Mouse (Mus musculus): ENCODE results near the gene Ccnyl1. TPM values are rescaled to one million over a fixed set of nuclear protein-coding genes. Genes with fewer than 3 reads are reported as not detected.

Gene Ccnyl1
- total and polyA plus RNA-seq, 3 experiments = 2.8 to 9.0 (median 5.3) TPM

DNA sequence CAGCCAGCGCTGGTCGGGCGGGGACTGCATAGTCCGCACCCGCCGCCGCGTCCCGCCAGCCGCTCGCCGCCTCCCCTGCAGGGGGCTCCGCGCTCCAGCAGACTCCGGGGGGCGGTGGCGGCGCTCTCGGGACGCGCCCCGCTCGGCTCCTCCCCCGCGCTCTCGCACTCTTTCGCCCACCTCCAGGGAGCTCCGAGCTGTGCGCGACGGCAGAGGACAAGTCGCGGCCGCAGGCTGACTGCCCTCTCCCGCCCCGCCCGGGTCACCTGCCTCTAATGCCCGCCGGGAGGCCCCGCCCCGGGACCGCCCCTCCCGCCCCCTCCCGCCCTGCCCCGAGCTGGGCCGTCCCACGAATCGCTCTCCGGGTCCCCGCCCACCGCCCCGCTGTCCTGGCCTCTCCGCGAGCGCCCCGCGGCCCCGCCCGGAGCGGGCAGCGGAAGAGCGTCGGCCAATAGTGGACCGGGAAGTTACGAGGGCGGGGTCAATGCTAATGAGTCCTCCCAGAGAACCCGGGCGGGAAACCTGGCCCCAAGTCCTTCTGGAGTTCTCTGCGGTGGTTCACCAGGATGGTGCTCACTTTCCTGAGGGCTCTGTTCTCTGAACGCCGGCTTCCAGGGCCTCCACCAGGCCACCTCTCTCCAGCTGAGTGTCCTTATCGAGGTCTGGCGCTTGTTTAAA, 47.4 kb downstream of the Ccnyl1 start, which contains the start of gene Fzd5 (continued):
- TF ChIP-seq RAD21 (IDR thresholded peaks at IDR 0.05; ENCODE audit: low read depth, low read length) = peak; percentile 8
- peak; percentile 54; the same call in 1 of the 2 replicates for TF ChIP-seq MXI1 (IDR thresholded peaks at IDR 0.05; ENCODE audit: low read depth, low read length)
- peak; percentile 61; the same call in 1 of the 2 replicates for TF ChIP-seq MAZ (IDR thresholded peaks at IDR 0.05; ENCODE audit: low read depth, low read length)
- TF ChIP-seq TCF12 (IDR thresholded peaks at IDR 0.05; ENCODE audit: low read depth, low read length) = peak; percentile 30; the same call in 1 of the 2 replicates
- no peak for TF ChIP-seq TBP (conservative IDR thresholded peaks at IDR 0.05; ENCODE audit: low read depth, low read length)
- no peak for TF ChIP-seq ZNF384 (IDR thresholded peaks at IDR 0.05; ENCODE audit: low read depth, low read length)
- no peak for TF ChIP-seq HCFC1 (IDR thresholded peaks at IDR 0.05; ENCODE audit: low read depth, low read length)
- TF ChIP-seq IRF4 (IDR thresholded peaks at IDR 0.05; ENCODE audit: low read depth, low read length) = no peak
- peak; percentile 31; the same call in 1 of the 2 replicates for TF ChIP-seq MEF2A (IDR thresholded peaks at IDR 0.05; ENCODE audit: borderline replicate concordance, low read depth, low read length)
- no peak for TF ChIP-seq CHD1 (IDR thresholded peaks at IDR 0.05; ENCODE audit: low read depth, low read length)
- TF ChIP-seq RCOR1 (conservative IDR thresholded peaks at IDR 0.05; ENCODE audit: low read depth, low read length) = no peak
- TF ChIP-seq E2F4 (IDR thresholded peaks at IDR 0.05; ENCODE audit: insufficient replicate concordance, low read depth, low read length) = no peak

DNA sequence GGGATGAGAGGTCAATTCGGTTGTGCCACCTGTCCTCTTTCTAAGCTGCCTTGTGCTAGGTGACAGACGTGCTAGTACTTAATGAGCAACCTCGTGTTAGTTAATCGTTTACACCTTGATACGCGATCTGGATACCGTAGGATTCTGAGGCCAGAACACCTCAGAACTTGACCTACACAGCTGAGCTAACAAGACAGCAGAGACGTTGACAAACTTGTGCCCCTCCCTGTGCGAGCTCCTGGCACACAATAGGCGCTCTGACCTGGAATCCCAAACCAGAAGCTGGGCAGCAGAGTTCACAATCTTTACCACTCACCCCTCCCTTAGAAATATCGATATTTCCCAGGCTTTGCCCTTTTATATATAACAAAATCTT, 47.9 kb downstream of the Ccnyl1 start:
- Histone ChIP-seq H3K9me3 (replicated peaks; ENCODE audit: low read length) (peaks cover 14% of the 10 kb centered on the region), H3K27me3 (replicated peaks) (peaks cover 1% of the 10 kb centered on the region), H3K4me2 (ENCODE audit: insufficient read depth, low read depth, poor library complexity, severe bottlenecking) (peak overlapping the region; percentile 84), H3K79me2 (replicated peaks; ENCODE audit: control insufficient read depth, extremely low read depth, insufficient read depth, poor library complexity, severe bottlenecking) (no peaks in the 10 kb centered on the region), H3K36me3 (replicated peaks in 1 of 2; ENCODE audit: control insufficient read depth in 1 of 2, insufficient read depth in 1 of 2, low read length in 1 of 2) (peaks cover 0 to 18% of the 10 kb centered on the region in 2 experiments), H3K4me3 (replicated peaks in 1 of 3; ENCODE audit: low read depth in 2 of 3, low read length in 2 of 3, poor library complexity in 1 of 3) (peak overlapping the region; percentile 53 to 65 (median 56)), H3K4me1 (ENCODE audit: control insufficient read depth in 1 of 2, insufficient read depth in 2 of 2) (peaks cover 6% of the 10 kb centered on the region in 2 experiments; a peak in 3 of 4 replicates), H3K27ac (ENCODE audit: insufficient read depth, low read depth) (no peak overlapping the region), H3K9ac (ENCODE audit: insufficient read depth, low read depth) (peak overlapping the region; percentile 32; the same call in 1 of the 2 replicates)
- TF ChIP-seq MAX (IDR thresholded peaks at IDR 0.05; ENCODE audit: low read length) (0 out of 2 replicates have a peak, but pooled peaks have one; percentile 20), ZC3H11A (IDR thresholded peaks at IDR 0.05; ENCODE audit: low read depth, low read length) (no peak), MXI1 (IDR thresholded peaks at IDR 0.05; ENCODE audit: low read depth, low read length) (peak; percentile 40; the same call in 1 of the 2 replicates), CTCF (conservative IDR thresholded peaks at IDR 0.05 in 1 of 2, IDR thresholded peaks at IDR 0.05 in 1 of 2; ENCODE audit: low read depth in 2 of 2, low read length in 2 of 2) (no peak), IRF4 (IDR thresholded peaks at IDR 0.05; ENCODE audit: low read depth, low read length) (no peak)
- no peak for DNase-seq (ENCODE audit: extremely low read depth)
- in situ Hi-C loops (cut with MboI; ENCODE audit: low pct_ligation_motif_present, low pct_unique_long_range_greater_than_20kb, low sequenced_read_pairs) (no loop called here), dilution Hi-C loops (cut with MboI; ENCODE audit: extremely low pct_ligation_motif_present, extremely low pct_unique_long_range_greater_than_20kb, low sequenced_read_pairs) (no loop called here)

DNA sequence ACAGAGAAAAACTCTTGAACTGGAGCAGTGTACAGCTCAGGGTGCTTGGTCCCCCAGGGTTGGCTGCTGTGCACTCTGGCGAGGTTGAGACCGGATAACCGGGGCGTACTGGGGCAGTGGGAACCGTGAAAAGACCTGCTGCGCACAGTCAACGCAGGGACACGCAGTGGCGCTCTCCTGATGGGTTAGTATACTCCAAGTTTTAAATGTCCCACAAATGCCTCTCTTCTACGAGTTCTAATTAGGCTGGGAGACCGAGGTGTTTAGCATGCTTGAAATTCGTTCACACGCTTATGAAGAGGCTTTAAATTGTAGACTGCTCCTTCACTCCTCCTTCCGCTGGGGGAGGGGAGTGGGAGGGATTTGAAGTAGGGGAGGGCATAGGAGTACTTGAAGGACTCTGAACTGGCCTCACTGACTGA, 48.4 kb downstream of the Ccnyl1 start:
- DNase-seq (ENCODE audit: extremely low read depth) = no peak

More for the DNA sequence above, 48.4 kb downstream of the Ccnyl1 start:
- Histone ChIP-seq H3K79me2 (replicated peaks; ENCODE audit: control insufficient read depth, extremely low read depth, insufficient read depth, poor library complexity, severe bottlenecking) (no peaks in the 10 kb centered on the region), H3K4me2 (ENCODE audit: insufficient read depth, low read depth, poor library complexity, severe bottlenecking) (peak overlapping the region; percentile 84), H3K36me3 (replicated peaks in 1 of 2; ENCODE audit: control insufficient read depth in 1 of 2, insufficient read depth in 1 of 2, low read length in 1 of 2) (peaks cover 0 to 18% of the 10 kb centered on the region in 2 experiments), H3K9ac (ENCODE audit: insufficient read depth, low read depth) (0 out of 2 replicates have a peak overlapping the region, but pooled peaks have one; percentile 32), H3K4me3 (replicated peaks in 1 of 3; ENCODE audit: low read depth in 2 of 3, low read length in 2 of 3, poor library complexity in 1 of 3) (peak overlapping the region in 2 of 3 experiments; percentile 29 to 65), H3K4me1 (ENCODE audit: control insufficient read depth in 1 of 2, insufficient read depth in 2 of 2) (peaks cover 6% of the 10 kb centered on the region in 2 experiments; a peak in 3 of 4 replicates), H3K27me3 (replicated peaks) (peaks cover 1% of the 10 kb centered on the region), H3K9me3 (replicated peaks; ENCODE audit: low read length) (peaks cover 14% of the 10 kb centered on the region), H3K27ac (ENCODE audit: insufficient read depth, low read depth) (no peak overlapping the region)
- TF ChIP-seq ELF1 (IDR thresholded peaks at IDR 0.05; ENCODE audit: low read depth, low read length) (peak; percentile 47; the same call in 1 of the 2 replicates), ZKSCAN1 (IDR thresholded peaks at IDR 0.05; ENCODE audit: borderline replicate concordance, low read depth, low read length) (no peak), NELFE (IDR thresholded peaks at IDR 0.05; ENCODE audit: low read depth, low read length) (no peak), PAX5 (IDR thresholded peaks at IDR 0.05; ENCODE audit: low read length) (no peak), SMC3 (IDR thresholded peaks at IDR 0.05; ENCODE audit: low read depth, low read length) (no peak), UBTF (IDR thresholded peaks at IDR 0.05; ENCODE audit: low read depth, low read length) (no peak)
- dilution Hi-C loops (cut with MboI; ENCODE audit: extremely low pct_ligation_motif_present, extremely low pct_unique_long_range_greater_than_20kb, low sequenced_read_pairs) (no loop called here), in situ Hi-C loops (cut with MboI; ENCODE audit: low pct_ligation_motif_present, low pct_unique_long_range_greater_than_20kb, low sequenced_read_pairs) (no loop called here)
